Mouse (Mus musculus) activated CD4-positive, CD25-positive, alpha-beta regulatory T cell, adult 4 months (primary cell): Measurements from ENCODE around the gene Fance. TPM values are rescaled to one million over a fixed set of nuclear protein-coding genes. Genes with fewer than 3 reads are reported as not detected.
A peak's percentile ranks its signal among the peaks of the same experiment; 100 is the strongest.
"Not testable (repeated sequence)": the region's sequence is repeated elsewhere in the genome, so short reads cannot be mapped to it uniquely, and the experiment has no call there.

Source experiments
- ATAC-seq: one replicate; pipeline ENCODE4 v1.8.0; 2017
- polyA plus RNA-seq, 2 experiments: library from polyadenylated mRNA; unstranded; fragments of 100-300 nt; shearing (Covaris generic); gene quantifications; one replicate each; pipeline ENCODE4 v1.2.1; 2017

Fance gene
- polyA plus RNA-seq, 2 experiments from 2014 or later = 3.4 to 6.4 TPM

DNA sequence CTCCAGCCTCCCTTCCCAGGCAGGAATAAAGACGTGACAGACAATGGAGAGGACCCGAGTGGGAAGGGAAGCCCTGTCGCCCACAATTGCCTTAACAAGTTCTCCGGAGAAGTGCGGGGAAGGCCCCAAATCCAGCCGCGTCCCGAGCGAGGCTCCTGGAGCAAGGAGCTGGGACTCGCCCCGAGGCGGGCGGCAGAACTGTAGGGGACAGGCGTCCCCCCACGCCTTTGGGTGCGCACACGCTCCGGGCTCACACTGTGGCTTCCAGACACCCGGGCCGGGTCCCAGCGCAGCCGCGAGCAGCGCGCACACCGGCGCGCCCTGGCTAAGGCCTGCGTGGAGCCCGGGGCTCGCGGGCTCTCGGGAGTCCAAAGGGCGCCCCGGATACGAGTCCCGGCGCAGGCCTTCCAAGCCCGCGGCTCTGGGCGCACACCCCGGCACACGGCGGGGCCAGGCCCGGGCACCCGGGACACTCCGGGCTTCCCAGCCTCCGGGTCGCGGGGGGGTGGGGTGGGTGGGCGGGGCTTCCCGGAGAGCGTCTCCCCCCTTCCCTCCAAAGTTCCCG lies 36.7 kb downstream of the Fance start:
- ATAC-seq = no peak

DNA sequence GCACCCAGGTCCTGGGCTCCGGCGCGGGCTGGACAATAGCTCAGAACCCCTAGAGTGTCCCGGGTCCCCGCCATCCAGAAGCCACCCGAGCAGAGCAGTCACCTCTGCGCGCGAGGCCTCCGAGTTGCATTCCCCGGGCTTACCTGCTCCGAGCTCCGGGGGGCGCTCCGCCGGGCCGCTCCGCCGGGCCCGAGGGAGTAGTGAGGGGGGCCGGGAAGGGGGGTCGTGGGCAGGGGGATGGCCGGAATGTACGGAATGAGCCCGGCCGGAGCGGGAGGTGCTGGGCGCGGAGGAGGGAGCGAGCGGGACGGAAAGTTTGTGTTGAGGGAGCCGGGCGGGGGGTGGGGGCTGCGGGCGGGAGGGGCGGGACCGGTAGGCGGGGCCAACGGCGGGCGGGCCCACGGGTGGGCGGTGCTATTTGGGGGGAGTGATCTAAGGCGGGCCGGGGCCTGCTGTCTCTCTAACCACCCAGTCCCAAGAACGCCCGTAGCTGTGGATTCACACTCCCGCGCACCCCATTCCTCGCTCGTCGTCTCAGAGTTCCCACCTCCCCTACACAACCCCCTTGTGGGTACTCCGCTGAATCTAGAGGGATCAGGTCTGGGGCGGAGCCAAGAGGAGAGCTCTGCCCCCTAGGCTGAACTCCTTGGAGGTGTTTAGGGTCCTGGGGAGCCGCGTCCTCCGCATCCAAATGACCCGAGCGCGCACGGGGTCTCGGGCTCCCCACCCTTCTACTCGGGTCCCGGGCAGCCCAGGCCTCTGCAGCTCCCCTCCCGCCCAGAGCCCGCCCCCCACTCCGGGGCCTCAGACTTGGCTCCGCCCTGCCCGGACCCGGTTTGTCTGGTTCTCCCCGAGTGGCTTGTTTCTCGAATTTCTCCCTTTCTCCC lies 37.4 kb downstream of the Fance start, which contains the start of gene Tead3:
Gene Tead3, minus strand, starts transcription at position 352 of the 887 bp plus-strand sequence.
- no peak for ATAC-seq

DNA sequence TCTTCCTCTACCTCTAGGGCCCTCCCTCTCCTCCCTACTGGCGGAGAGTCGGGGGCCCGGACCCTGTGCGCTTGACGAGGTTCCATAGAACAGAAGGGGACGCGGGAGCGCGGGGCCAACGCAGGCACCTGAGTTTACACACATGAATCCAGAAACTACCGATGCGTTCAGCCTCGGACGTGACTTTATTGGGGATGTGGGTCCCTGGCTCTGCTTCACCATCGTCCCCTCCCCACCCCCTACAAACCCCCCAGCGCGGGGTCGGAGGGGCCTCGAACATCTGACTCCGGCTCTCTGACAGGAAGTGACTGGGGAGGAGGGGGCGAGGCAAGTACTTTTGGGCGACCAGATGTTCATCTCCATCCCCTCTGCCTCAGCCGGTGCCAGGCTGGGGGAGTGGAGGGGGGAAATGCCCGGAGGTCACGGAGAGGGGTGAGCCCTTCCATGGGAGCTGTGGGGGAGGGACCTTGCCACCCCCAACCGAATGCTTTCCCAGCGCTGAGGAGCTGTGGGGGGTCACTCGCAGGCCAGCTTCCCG lies 38.1 kb downstream of the Fance start:
- no peak for ATAC-seq

DNA sequence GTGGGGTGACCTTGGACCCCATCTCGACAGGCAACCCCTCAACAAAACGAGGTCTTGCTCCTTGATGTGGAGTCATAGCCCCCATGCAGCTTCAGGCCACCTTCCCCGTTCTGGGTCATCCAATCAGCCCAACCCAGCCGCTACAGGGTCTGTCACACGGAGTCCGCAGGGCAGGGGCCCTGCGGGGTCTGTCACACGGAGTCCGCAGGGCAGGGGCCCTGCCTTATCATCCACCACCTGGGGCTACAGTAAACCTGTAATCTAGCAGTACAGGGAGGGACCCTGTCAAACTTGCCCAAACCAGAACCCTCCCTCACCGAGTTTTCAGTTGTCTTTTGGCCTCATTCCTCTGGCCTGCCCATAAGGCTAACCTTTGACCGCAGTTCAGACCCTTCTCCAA lies 38.7 kb downstream of the Fance start:
- ATAC-seq = no peak

DNA sequence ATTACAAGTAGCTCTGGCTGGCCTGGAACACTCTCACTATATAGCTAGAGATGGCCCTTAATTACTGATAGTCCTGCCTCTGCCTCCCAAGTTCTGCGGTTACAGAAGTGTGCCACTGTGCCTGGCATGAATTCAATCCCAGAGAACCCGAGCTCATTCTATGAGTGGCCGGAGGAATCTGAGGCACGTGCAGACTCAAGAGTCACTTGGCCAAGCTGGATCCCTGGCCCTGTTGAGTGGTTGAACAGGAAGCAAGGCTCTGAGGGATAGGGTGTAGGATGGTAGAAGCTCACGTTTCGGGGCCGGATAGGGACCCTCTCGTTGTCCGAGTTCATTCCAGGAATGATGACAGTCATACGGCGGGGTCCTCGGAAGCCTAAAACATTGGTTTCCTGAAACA lies 42.6 kb downstream of the Fance start:
- ATAC-seq = no peak

DNA sequence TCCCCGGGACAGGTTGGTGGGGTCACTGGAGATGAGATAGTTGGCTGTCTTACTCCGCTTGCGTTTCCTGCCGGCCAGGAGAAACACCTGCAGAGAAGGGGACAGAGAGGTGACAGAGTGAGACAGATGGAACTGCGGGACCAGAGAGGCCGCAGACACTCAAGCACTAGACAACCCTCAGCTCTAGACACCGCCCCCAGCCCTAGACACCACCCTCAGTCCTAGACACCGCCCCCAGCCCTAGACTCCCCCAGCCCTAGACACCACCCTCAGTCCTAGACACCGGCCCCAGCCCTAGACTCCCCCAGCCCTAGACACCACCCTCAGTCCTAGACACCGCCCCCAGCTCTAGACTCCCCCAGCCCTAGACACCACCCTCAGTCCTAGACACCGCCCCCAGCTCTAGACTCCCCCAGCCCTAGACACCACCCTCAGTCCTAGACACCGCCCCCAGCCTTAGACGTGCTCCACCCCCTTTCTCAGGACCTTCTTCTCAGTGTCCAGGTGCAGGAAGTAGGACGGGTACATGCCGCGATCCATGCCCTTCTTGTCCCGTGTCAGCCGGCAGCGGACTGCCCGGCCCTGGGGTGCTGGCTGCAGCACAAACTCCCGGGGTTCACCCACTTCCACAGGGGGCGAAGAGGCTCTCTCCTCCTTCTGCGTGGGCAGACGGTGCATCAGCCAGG lies 45.4 kb downstream of the Fance start:
- ATAC-seq = not testable (repeated sequence)

DNA sequence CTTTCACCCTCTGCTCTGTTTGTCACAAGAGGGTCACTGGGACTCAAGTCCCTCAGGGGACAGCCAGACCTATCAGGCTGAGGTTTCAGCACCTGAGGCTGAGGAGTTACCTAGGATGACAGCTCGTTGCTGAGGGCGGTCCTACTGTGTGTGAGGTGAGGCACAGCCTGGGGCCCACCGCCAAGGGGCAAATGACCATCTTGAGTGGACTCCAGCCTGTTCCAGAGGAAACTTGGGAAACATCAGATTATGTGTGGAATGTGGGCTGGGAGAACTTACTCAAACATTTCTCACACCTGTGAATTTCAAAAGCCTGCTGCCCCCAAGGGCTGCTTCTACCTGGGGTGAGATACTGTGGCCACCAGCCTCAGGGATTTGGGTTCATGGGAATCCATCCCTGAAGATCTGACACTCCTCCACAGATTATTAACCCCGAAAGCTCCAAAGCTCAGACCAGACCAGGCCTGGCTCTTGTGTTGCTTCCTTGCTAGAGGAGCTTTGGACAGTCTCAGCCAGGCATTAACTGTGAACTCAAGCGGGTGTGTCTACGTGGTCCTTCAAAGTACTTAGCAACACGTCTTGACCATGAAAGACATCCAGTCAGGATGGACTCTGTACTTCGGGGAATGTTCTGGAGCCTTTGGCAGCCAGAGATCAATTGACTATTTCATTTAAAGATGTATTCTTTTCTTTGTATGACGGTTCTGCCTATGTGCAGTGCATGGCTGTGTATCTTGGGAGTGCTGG lies 47.4 kb downstream of the Fance start:
- no peak for ATAC-seq

DNA sequence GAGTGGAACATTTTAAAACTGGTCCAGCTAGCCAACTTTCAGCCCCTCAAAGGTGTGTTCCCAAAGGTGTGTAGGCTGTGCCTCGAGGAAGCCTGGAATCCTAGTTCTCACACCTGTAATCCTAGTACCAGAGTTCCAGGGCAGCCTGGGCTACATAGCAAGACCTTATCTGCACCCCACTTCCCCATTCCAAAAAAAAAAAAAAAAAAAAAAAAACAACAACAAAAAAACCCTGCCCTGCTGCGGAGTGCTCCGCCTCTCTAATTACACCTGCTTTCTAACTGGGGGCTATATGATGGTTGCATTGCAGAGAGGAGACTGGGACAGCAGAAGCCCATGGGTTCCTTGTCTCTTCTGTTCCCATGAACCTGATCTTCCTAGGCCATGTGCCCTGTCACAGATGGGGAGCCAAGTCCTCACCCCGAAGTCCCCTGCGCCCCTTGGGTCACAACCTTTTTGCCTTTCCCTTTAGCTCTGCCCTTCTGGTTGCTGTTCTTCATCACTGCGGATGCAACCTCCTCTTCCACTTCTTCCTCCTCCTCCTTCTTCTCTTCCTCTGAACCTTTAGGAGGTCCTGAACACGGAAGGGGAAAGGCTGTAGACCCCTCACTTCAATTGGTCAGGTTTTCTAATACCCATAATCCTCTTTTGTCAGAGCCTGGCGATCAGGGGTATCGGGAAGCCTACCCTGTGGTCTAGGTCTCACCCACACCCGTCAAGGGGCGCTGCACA lies 48.8 kb downstream of the Fance start:
- ATAC-seq = no peak

DNA sequence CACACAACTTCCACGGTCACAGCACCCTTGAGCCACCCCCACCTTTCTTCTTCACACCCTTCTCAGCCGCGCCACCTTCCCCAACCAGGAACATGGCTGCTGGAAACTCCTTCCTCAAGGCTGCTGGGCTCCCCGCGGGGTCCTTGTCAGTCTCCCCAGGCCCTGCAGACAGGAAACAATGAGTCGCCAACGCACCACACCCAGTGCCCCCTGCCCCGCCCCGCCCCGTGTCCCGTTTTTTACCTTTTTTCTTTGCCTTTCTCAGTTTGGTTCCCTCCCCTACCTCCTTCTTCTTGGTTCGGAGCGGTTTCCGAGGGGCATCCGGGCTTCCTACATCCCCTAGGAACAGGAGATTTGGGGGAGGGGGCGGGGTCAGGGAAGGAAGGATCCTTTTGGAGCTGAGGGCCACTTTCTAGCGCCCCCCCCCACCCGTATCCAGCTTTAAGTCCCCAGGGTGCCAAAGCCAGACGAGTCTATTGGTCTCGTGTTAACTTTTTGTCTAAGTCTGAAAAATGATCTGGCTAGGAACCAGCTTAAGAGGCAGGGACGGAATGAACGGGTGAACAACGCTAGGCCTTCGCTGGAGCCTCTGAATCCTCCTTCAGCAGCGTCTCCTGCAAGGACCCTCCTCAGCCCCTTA lies 49.5 kb downstream of the Fance start:
- no peak for ATAC-seq

DNA sequence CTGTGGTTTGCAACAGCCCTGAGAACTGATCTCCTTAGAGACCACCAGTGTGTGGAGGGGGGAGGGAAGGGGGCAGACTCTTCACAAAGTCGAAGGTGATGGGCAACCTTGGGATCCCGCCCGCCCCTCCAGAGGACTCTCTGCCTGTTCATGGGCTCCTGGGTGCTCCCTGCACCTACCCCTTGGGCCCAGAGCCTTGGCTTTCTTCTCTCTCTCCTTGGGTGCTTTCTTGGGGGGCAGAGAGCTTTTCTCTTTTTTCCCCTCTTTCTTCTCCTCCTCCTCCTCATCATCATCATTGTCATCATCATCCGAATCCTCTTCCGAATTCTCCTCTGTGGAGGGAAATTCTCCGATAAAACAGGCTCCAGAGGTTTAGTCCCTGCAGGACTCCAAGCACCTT lies 50.2 kb downstream of the Fance start:
- no peak for ATAC-seq

DNA sequence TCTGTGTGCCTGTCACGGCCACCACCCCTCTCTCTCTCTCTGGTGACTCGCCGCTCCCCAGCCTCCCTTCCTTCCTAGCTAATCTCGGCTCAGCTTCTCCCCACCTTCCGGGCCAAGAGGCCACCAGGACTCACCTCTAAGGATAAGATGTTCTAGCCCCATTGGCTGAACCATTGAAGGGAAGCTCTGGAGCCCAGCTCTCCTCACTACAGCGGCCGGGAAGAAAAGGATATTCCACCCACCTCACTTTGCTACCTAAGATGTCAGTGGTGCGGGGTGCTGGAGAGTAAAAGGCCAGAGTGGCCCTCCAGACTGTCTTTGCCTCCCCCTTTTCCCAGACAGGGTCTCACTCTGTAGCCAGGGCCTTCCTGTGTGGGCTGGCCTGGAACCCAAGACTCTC lies 51.8 kb downstream of the Fance start, which contains the start of gene Tulp1:
Gene Tulp1, minus strand, starts transcription at position 101 of the 400 bp plus-strand sequence.
- ATAC-seq = no peak

DNA sequence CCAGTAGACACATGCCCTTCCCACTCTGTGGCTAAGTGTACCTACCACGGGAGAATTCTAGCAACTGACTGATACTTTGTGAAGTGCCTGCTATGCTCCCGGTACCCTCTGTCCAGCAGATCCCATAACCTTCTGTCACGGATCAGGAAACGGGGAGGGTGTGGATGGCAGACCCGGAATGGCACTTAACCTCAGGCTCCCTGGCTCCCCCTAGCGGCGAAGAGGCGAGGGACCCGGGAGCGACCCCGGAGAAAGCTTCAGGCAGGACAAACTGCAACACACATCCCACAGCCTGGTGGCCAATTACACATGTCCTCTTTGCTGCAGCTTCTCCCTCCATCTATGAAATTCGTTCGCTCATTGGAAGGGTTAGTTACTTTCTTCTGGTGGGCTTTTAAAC lies 55.1 kb downstream of the Fance start:
- no peak for ATAC-seq

DNA sequence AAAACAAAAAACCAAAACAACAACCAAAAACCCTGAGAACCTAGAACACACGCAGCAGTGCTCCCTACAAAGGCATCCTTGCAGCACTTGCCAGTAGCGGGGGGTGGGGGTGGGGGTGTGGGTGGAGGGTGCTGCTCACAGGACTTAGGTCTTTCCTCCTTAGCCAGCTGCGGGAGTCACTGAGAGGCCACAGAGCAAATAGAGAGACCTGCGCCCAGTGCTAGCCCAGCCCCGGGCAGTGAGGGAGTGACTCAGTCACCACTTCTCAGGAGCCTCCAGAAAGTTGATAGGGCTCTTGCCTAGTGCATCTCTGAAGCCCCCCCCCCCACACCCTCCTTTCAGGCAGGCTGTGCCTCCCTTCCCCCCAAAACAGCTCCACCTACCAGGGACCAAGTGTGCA lies 55.7 kb downstream of the Fance start:
- ATAC-seq = no peak

DNA sequence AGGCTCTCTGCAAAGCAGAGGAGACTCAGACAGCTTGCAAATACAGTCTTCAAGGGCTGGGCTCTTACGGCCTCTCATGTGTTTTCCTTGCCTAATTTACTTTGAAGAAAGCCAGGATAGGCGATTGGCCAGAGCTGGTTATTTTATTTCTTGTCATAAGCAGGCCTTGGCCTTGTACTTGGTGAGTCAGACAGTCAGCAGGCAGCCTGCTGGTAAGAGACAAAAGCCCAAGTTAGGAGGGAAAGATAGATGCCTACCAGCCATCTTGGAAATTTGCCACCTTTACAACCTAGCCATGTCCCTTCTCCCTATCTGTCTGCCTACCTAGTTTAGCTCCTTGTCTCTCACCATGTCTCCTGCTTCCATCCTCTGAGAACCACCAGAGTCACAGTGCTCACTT lies 58.0 kb downstream of the Fance start:
- no peak for ATAC-seq

DNA sequence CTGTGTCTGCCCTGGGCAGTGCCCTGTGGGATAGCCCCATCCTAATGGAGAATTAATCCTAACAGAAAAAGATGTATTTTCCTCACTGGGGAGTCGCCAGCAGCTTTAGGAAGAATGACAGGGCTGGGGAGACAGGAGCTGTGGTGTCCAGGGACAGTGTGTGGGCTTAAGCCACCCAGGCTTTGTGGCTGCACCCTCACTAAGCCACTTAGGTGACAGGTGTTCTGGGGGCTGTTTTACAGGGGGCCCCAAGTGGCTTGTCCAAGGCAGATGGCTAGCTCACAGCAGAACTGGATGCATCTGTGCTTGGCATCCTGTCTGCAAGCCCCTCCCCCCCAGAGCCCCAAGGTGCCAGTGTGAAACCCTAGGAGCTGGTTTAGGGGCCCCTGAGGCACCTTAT lies 58.6 kb downstream of the Fance start:
- no peak for ATAC-seq

DNA sequence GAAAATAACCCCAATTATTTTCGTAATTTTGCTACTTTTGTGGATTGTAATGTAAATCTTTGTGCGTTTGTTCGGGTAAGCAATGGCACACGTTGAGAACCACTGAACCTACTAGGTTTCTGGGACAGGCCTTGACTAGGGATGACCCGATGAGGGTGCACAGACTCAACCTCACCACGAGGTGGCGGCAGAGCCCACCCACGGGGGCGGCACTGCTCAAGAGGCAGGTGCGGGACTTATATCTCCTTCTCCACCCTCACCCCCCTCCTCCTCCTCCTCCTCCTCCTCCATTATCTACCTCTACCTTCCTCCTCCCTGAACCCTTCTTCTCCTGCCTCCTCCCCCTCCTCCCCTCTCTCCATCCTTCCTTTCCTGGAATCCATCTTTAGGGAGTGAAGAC lies 60.5 kb downstream of the Fance start:
- peak; percentile 32 for ATAC-seq

DNA sequence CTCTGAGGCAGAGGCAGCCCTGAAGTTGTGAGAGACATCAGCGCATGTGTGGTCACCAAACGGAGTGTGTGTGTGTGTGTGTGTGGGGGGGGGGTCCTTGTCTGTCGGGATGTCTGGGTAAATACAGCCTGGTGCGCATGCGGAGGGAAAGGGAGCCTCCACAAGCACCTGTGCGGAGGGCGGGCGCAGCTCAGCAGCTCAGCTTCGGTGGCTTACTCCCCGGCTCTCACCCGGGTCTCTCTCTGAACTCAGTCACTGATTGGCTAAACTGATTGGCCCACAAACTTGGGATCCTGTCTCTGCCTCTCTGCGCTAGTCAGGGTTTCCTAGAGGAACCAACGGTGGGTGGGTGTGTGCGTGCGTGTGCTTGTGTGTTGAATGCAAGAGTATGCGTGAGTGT lies 61.2 kb downstream of the Fance start:
- ATAC-seq = no peak

DNA sequence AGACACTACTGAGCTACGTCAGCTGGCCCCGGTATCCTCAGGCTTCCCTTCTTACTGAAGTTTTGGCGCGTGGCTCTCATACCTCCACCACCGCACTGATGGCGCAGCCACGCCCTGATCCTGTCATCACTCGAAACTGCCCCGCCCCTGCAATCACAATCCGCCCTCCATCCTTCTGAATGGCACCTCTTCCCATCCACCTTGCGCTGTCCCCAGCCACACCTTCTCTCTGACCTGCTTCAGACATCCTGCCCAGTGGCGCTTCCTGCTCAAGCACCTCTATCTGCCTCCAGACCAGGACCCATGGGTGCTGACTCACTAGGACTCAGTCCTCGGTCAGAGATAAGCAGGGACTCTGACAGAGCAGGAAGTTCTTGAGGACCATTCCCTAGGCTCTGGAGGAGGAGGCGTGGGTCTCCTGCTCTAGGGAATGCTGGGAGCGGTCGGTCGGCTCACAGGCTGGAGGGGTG lies 62.3 kb downstream of the Fance start:
- ATAC-seq = peak; percentile 52
